Mouse (Mus musculus) CD8-positive naive resting alpha-beta T cell, adult 57 days (primary cell): Measurements from ENCODE around the gene Cfap36. TPM values are rescaled to one million over a fixed set of nuclear protein-coding genes. Genes with fewer than 3 reads are reported as not detected.

Experiments
- total RNA-seq: library from RNA; stranded (reverse); gene quantifications from one replicate; pipeline ENCODE4 v1.2.4, GENCODE M21; 2023

Gene Cfap36
- 19.6 TPM for total RNA-seq

GRCm38 (mm10) chr11:29246883-29247650, at the start of gene Cfap36:
Gene Cfap36, minus strand, starts transcription at chr11:29247409.

GRCm38 (mm10) chr11:29172563-29173124, 74.6 kb downstream of the Cfap36 start, which contains the start of gene Ppp4r3b:
Gene Ppp4r3b, plus strand, starts transcription at chr11:29172890.

Other genes with a start within 250 kb of the Cfap36 start
- gene Pnpt1, start 116.7 kb downstream of the Cfap36 start, total RNA-seq: 43.6 TPM
- gene Ppp4r3b, start 74.5 kb downstream of the Cfap36 start, total RNA-seq: 95.0 TPM
- gene Ccdc88a, start 126.2 kb upstream of the Cfap36 start, total RNA-seq: 5.4 TPM